Mouse (Mus musculus): Measurements from ENCODE around the gene Pinlyp. TPM values are rescaled to one million over a fixed set of nuclear protein-coding genes. Genes with fewer than 3 reads are reported as not detected.
A peak's percentile ranks its signal among the peaks of the same experiment; 100 is the strongest.

The Pinlyp gene
- polyA plus RNA-seq, 1 experiment from 2014 or later, result 0.21 TPM

GRCm38 (mm10) chr7:24507726-24508114 lies 38.2 kb downstream of the Pinlyp start:
- Histone ChIP-seq H3K36me3 (peaks cover 15% of the 10 kb centered on the region; the same call in 1 of the 2 replicates), H3K4me3 (peak overlapping the region; percentile 80), H3K9me3 (no peaks in the 10 kb centered on the region), H3K27me3 (ENCODE audit: insufficient read depth, poor library complexity, severe bottlenecking) (peaks cover 15% of the 10 kb centered on the region), H3K4me1 (peaks cover 32% of the 10 kb centered on the region), H3K27ac (peak overlapping the region; percentile 97)
- no peak for DNase-seq (ENCODE audit: low spot score)
- 3% methylated on average over 20 of the region's 20 CpGs for WGBS

GRCm38 (mm10) chr7:24506838-24507725 lies 38.8 kb downstream of the Pinlyp start, which contains the start of gene Zfp428:
Zfp428 (plus strand) TSS chr7:24507006.
- peak within 1 kb of the TSS; percentile 97 for H3K27ac ChIP-seq
- peaks cover 11% of the 10 kb centered on the region; the same call in 1 of the 2 replicates for H3K36me3 ChIP-seq
- H3K4me3 ChIP-seq, result peak within 1 kb of the TSS; percentile 80
- H3K27me3 ChIP-seq (ENCODE audit: insufficient read depth, poor library complexity, severe bottlenecking), result peaks cover 22% of the 10 kb centered on the region
- peaks cover 32% of the 10 kb centered on the region for H3K4me1 ChIP-seq
- WGBS, result under 1% methylated on average over 83 of the region's 84 CpGs
- no peaks in the 10 kb centered on the region for H3K9me3 ChIP-seq
- DNase-seq (ENCODE audit: low spot score), result peak; percentile 94

DNA sequence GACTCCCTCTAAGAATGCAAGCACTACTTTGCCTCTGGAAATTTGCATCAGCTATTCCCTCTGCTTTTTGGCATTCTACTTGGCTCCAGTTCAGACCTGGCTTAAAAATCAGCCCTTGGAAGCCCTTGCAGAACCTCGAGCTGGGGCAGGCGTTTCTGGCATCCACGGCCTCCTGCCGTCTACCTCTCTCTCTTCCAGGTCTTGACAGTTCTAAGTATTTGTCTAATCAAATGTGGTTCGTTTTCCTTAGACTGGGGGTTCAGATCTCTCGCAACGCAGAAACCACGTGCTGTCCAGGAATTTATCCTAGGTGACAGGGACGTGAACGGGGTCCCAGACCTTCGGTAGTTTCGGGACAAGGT lies 39.5 kb downstream of the Pinlyp start:
- H3K4me1 ChIP-seq, result peaks cover 32% of the 10 kb centered on the region
- H3K9me3 ChIP-seq, result no peaks in the 10 kb centered on the region
- H3K27me3 ChIP-seq (ENCODE audit: insufficient read depth, poor library complexity, severe bottlenecking), result peaks cover 28% of the 10 kb centered on the region
- WGBS, result under 1% methylated on average over 12 of the region's 12 CpGs
- H3K36me3 ChIP-seq, result peaks cover 6% of the 10 kb centered on the region; the same call in 1 of the 2 replicates
- no peak for DNase-seq (ENCODE audit: low spot score)
- peak overlapping the region; percentile 80 for H3K4me3 ChIP-seq
- peak overlapping the region; percentile 97 for H3K27ac ChIP-seq

GRCm38 (mm10) chr7:24506065-24506459 lies 39.9 kb downstream of the Pinlyp start:
- Histone ChIP-seq H3K27me3 (ENCODE audit: insufficient read depth, poor library complexity, severe bottlenecking) (peaks cover 32% of the 10 kb centered on the region), H3K27ac (0 out of 2 replicates have a peak overlapping the region, but pooled peaks have one; percentile 97), H3K4me3 (peak overlapping the region; percentile 80), H3K4me1 (peaks cover 32% of the 10 kb centered on the region), H3K36me3 (peaks cover 2% of the 10 kb centered on the region; the same call in 1 of the 2 replicates), H3K9me3 (no peaks in the 10 kb centered on the region)
- WGBS, result 12% methylated on average over 3 of the region's 3 CpGs
- no peak for DNase-seq (ENCODE audit: low spot score)

DNA sequence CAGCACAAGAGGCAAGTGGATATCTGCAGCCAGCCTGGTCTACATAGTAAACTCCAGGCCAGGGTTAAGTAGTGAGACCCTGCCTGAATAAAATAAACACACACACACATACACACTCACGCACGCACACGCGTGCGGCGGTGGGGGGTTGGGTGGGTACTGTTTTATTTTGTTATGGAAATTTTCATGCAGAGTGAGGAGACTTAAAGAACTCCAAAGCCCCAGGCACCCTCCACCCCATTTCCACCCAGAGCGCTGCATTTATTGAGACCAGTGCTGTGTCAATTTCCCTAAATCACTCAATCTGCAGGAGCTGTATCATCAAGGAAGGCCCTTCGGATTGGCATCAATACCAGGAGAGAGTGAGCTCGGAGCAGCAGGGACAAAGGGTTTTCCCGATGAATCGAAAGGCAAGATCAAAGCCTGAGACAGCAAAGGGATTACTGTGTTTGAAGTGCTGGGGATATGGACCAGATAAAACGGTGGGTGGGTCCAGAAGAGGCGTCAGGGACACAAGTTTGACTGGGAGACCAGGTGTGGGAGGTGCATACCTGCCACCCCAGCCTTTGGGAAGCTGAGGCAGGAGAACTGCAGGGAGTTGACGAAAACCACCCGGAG lies 40.4 kb downstream of the Pinlyp start:
- Histone ChIP-seq H3K4me1 (peaks cover 33% of the 10 kb centered on the region), H3K9me3 (0 out of 2 replicates have a peak, but pooled peaks cover 4% of the 10 kb centered on the region), H3K27me3 (ENCODE audit: insufficient read depth, poor library complexity, severe bottlenecking) (peaks cover 37% of the 10 kb centered on the region), H3K36me3 (no peaks in the 10 kb centered on the region), H3K4me3 (no peak overlapping the region), H3K27ac (no peak overlapping the region)
- WGBS, result 20% methylated on average over 15 of the region's 15 CpGs
- DNase-seq (ENCODE audit: low spot score), result no peak

- no peak for DNase-seq (ENCODE audit: low spot score)
- H3K4me1 ChIP-seq, result peaks cover 40% of the 10 kb centered on the region
- 0 out of 2 replicates have a peak, but pooled peaks cover 4% of the 10 kb centered on the region for H3K9me3 ChIP-seq
- no peaks in the 10 kb centered on the region for H3K36me3 ChIP-seq
- H3K27me3 ChIP-seq (ENCODE audit: insufficient read depth, poor library complexity, severe bottlenecking), result peaks cover 44% of the 10 kb centered on the region
- no peak overlapping the region for H3K27ac ChIP-seq
- H3K4me3 ChIP-seq, result no peak overlapping the region
- WGBS, result 14% methylated on average over 4 of the region's 4 CpGs
Observed at GRCm38 (mm10) chr7:24504868-24505267, 41.0 kb downstream of the Pinlyp start.

- peaks cover 53% of the 10 kb centered on the region for H3K27me3 ChIP-seq (ENCODE audit: insufficient read depth, poor library complexity, severe bottlenecking)
Observed at GRCm38 (mm10) chr7:24504004-24504403, 41.9 kb downstream of the Pinlyp start.

GRCm38 (mm10) chr7:24501492-24501891 lies 44.4 kb downstream of the Pinlyp start:
- H3K36me3 ChIP-seq, result no peaks in the 10 kb centered on the region
- WGBS, result 38% methylated on average over 21 of the region's 21 CpGs
- H3K4me3 ChIP-seq, result no peak overlapping the region
- no peak for DNase-seq (ENCODE audit: low spot score)
- peaks cover 4% of the 10 kb centered on the region; the same call in 1 of the 2 replicates for H3K9me3 ChIP-seq
- peaks cover 77% of the 10 kb centered on the region for H3K27me3 ChIP-seq (ENCODE audit: insufficient read depth, poor library complexity, severe bottlenecking)
- H3K4me1 ChIP-seq, result peaks cover 39% of the 10 kb centered on the region
- H3K27ac ChIP-seq, result no peak overlapping the region

More at GRCm38 (mm10) chr7:24504004-24504403, 41.9 kb downstream of the Pinlyp start:
- 16% methylated on average over 10 of the region's 10 CpGs for WGBS
- Histone ChIP-seq H3K36me3 (no peaks in the 10 kb centered on the region), H3K27ac (no peak overlapping the region), H3K4me3 (no peak overlapping the region), H3K4me1 (peaks cover 46% of the 10 kb centered on the region), H3K9me3 (0 out of 2 replicates have a peak, but pooled peaks cover 4% of the 10 kb centered on the region)
- DNase-seq (ENCODE audit: low spot score), result no peak

GRCm38 (mm10) chr7:24500929-24501328 lies 45.0 kb downstream of the Pinlyp start:
- peaks cover 4% of the 10 kb centered on the region; the same call in 1 of the 2 replicates for H3K9me3 ChIP-seq
- DNase-seq (ENCODE audit: low spot score), result no peak
- 25% methylated on average over 7 of the region's 7 CpGs for WGBS
- no peaks in the 10 kb centered on the region for H3K36me3 ChIP-seq
- peaks cover 38% of the 10 kb centered on the region for H3K4me1 ChIP-seq
- H3K4me3 ChIP-seq, result no peak overlapping the region
- H3K27ac ChIP-seq, result no peak overlapping the region
- peaks cover 77% of the 10 kb centered on the region for H3K27me3 ChIP-seq (ENCODE audit: insufficient read depth, poor library complexity, severe bottlenecking)

GRCm38 (mm10) chr7:24499856-24500577 lies 45.9 kb downstream of the Pinlyp start:
- peaks cover 29% of the 10 kb centered on the region for H3K4me1 ChIP-seq
- DNase-seq (ENCODE audit: low spot score), result no peak
- WGBS, result 10% methylated on average over 43 of the region's 43 CpGs
- H3K27ac ChIP-seq, result no peak overlapping the region
- H3K4me3 ChIP-seq, result peak overlapping the region; percentile 55
- H3K36me3 ChIP-seq, result no peaks in the 10 kb centered on the region
- H3K9me3 ChIP-seq, result peaks cover 4% of the 10 kb centered on the region; the same call in 1 of the 2 replicates
- peaks cover 74% of the 10 kb centered on the region for H3K27me3 ChIP-seq (ENCODE audit: insufficient read depth, poor library complexity, severe bottlenecking)
